Mouse (Mus musculus) spleen, adult 10 weeks (tissue): Measurements from ENCODE around the gene Was. TPM values are rescaled to one million over a fixed set of nuclear protein-coding genes. Genes with fewer than 3 reads are reported as not detected.

Experiments
- polyA plus RNA-seq: library from polyadenylated mRNA; stranded (reverse); fragments of 350-450 nt; fragmentation: Illumina TruSeq; extraction: RNeasy Lipid Tissue Mini Kit (QIAGEN cat#74804); gene quantifications from one replicate; pipeline ENCODE4 v1.2.3, GENCODE M21; 2015; ENCODE audit warnings: low replicate concordance; ENCODE audit not compliant: insufficient read depth

Gene Was
- 85.1 TPM for polyA plus RNA-seq

DNA sequence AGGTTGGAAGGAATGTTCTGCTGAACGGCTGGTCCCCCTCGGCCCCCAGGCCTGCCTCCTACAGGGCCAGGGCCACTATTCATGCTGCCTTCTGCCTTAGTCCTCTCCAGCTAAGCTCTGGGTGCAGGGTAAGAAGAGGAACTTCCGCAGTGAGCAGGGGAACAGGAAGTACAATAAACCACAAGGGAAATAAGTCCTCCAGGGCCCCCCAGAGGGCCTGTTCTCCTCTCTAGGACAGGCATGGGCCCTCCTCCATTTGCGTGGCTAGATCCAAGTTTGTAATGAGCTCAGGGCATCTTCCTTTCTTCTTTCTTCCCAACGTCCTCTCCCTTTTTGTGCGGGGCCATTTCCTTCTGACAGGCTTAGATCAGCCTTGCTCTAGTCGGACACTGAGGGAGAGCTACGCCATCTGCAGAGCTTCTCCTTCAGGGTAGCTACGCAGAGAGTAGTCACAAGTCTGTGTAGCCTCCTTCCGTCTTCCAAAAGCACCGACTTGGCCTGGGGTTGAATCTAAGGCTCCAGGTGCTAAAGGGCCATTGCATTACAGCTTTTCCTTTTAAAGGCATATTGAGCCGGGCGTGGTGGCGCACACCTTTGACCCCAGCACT is at the start of gene Was:
TSS of gene Was (minus strand) at position 153 of the 608 bp plus-strand sequence.

DNA sequence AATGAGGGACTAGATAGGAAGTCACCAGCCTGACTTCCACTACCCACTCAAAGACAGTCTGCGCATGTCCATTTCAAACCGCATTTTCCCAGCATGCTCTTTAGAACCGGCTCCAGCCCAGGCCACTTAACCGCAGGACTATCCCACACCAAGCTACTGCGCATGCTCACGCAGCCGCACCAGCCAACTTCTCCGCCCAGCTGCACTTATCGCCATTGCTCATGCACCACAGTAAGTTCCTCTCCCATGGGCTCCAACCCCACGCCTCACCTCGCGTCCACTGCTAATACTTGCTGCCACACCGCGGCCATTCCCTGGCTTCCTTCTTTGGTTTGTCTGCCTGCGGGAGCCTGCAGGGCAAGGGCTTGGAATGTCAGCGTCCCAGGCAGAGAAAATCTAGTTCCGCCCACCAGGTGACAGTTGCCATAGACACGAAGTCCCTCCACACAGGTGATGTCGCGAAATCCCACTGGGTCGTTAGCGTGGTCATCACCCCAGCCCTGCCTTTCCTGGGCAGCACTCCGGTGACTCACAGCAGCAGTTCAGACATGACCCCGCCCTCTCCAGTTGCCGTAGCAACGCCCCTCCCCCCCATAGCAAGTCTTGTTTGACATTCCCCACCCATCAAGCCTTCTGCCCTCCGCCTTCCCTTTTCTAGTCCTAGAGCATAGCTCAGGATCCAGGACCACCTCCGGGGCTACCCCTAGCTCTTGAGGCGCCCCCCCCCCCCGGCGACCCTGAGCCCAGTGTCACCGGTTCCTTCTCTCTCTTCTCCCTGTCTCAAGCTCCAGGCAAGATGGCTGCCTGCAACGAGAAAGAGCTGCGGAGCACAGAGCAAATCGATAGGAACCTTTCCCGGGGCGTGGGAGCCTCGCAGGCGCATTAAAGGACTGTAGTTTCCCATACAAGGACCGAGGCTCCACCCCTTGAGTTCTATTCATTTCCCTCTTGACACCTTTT is 42.0 kb upstream of the Was start, which contains the start of gene Wdr13:
TSS of gene Wdr13 (minus strand) at position 876 of the 960 bp plus-strand sequence.

DNA sequence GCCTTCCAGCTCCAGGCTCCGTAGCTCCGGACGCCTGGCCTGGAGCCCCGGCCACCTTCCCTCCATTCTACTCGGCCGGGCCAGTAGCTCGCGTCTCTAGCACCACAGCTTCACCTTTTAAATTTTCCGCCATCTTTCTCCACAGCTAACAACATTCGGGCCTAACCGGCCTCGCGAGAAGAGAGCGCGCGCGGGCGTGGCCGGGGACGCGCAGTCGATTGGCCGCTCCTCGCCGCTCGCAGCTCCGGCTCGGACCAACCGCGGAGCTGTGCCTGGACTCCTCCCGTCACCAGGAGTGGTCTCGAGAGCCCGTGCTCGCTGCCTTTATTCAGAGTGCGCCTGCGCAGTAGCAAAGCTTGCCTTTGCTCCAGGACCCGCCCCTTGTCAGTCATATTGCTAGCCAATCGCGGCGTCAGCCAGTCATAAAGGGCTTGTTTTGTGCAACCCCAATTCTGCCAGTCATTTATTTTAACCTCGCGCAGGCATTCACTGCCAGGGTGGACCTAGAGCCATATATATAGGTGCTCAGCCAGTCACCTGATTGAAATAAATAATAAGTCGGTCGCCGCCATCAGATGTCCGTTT is 15.8 kb downstream of the Was start, which contains the start of gene Suv39h1:
TSS of gene Suv39h1 (minus strand) at position 331 of the 585 bp plus-strand sequence.

Other genes with a start within 250 kb of the Was start
- gene Otud5, start 249.1 kb downstream of the Was start, polyA plus RNA-seq = 173 TPM
- gene Pim2, start 212.2 kb downstream of the Was start, polyA plus RNA-seq = 38.2 TPM
- 18.6 TPM for gene Slc35a2, start 206.5 kb downstream of the Was start, polyA plus RNA-seq
- gene Pqbp1, start 191.2 kb downstream of the Was start, polyA plus RNA-seq = 129 TPM
- gene Timm17b, start 191.1 kb downstream of the Was start, polyA plus RNA-seq = 22.6 TPM
- gene Gm10491, start 182.7 kb downstream of the Was start, polyA plus RNA-seq = not detected
- not detected for gene Gm10490, start 181.0 kb downstream of the Was start, polyA plus RNA-seq
- gene Pcsk1n, start 170.7 kb downstream of the Was start, polyA plus RNA-seq = not detected
- not detected for gene Eras, start 161.9 kb downstream of the Was start, polyA plus RNA-seq
- 14.7 TPM for gene Hdac6, start 142.6 kb downstream of the Was start, polyA plus RNA-seq
- gene Gata1, start 112.4 kb downstream of the Was start, polyA plus RNA-seq = 6.3 TPM
- not detected for gene Glod5, start 72.0 kb downstream of the Was start, polyA plus RNA-seq
- 31.7 TPM for gene Suv39h1, start 15.7 kb downstream of the Was start, polyA plus RNA-seq
- gene Wdr13, start 42.4 kb upstream of the Was start, polyA plus RNA-seq = 44.9 TPM
- gene Rbm3, start 55.4 kb upstream of the Was start, polyA plus RNA-seq = 722 TPM
- gene Tbc1d25, start 85.7 kb upstream of the Was start, polyA plus RNA-seq = 6.9 TPM
- gene Ebp, start 103.0 kb upstream of the Was start, polyA plus RNA-seq = 35.9 TPM
- gene Porcn, start 116.0 kb upstream of the Was start, polyA plus RNA-seq = 1.4 TPM
- gene Ftsj1, start 161.9 kb upstream of the Was start, polyA plus RNA-seq = 15.5 TPM
- gene Slc38a5, start 180.6 kb upstream of the Was start, polyA plus RNA-seq = 3.4 TPM
- not detected for gene Ssxb10, start 236.9 kb upstream of the Was start, polyA plus RNA-seq